Mouse (Mus musculus): ENCODE data around the gene Dgcr8. TPM values are rescaled to one million over a fixed set of nuclear protein-coding genes. Genes with fewer than 3 reads are reported as not detected.

The Dgcr8 gene
- polyA plus RNA-seq, 1 experiment from 2014 or later, result 26.4 TPM

MicroRNAs encoded within 50 kb of the gene (microRNA counts, 519-probe panel; counts per million panel counts)
- microRNA mmu-miR-1306, result 32.2 counts per million
- 4,339 counts per million, percentile 35 among the panel's probes with 10 or more counts for microRNA mmu-miR-185

Small RNAs within 50 kb of the gene (microRNA-seq; reads per million reads assigned to microRNA genes)
- gene Gm24572 (ENCODE audit: borderline number of aligned reads), result 3.9 reads per million, percentile 34 among the genes with 10 or more reads in this experiment
- 352 reads per million, percentile 77 among the genes with 10 or more reads in this experiment for gene Mir1306 (ENCODE audit: borderline number of aligned reads)
- 462 reads per million, percentile 79 among the genes with 10 or more reads in this experiment for gene Mir185 (ENCODE audit: borderline number of aligned reads)

Other genes starting within 250 kb of the Dgcr8 start
- 64.3 and 64.7 TPM in 2 replicates for gene Dgcr6, start 236.4 kb downstream of the Dgcr8 start, polyA plus RNA-seq (2014; fragmentation: Nextera tagmentation; extraction: Ambion mirVana)
- 8.0 TPM in 2 replicates for gene Prodh, start 199.0 kb downstream of the Dgcr8 start, polyA plus RNA-seq (2014; fragmentation: Nextera tagmentation; extraction: Ambion mirVana)
- gene Rtn4r, start 161.6 kb downstream of the Dgcr8 start, polyA plus RNA-seq (2014; fragmentation: Nextera tagmentation; extraction: Ambion mirVana), result 0.25 and 0.26 TPM in 2 replicates
- not detected in 2 replicates for gene Ccdc188, start 71.4 kb downstream of the Dgcr8 start, polyA plus RNA-seq (2014; fragmentation: Nextera tagmentation; extraction: Ambion mirVana)
- 16.3 and 17.3 TPM in 2 replicates for gene Zdhhc8, start 54.1 kb downstream of the Dgcr8 start, polyA plus RNA-seq (2014; fragmentation: Nextera tagmentation; extraction: Ambion mirVana)
- 56.0 and 58.2 TPM in 2 replicates for gene Trmt2a, start 40.6 kb downstream of the Dgcr8 start, polyA plus RNA-seq (2014; fragmentation: Nextera tagmentation; extraction: Ambion mirVana)
- gene Ranbp1, start 40.5 kb downstream of the Dgcr8 start, polyA plus RNA-seq (2014; fragmentation: Nextera tagmentation; extraction: Ambion mirVana), result 585 and 656 TPM in 2 replicates
- gene Gm49776, start 30.9 kb downstream of the Dgcr8 start, polyA plus RNA-seq (2014; fragmentation: Nextera tagmentation; extraction: Ambion mirVana), result 3.7 TPM in 1 of 2 replicates, not detected in the other
- gene Tango2, start 58.9 kb upstream of the Dgcr8 start, polyA plus RNA-seq (2014; fragmentation: Nextera tagmentation; extraction: Ambion mirVana), result 56.3 and 62.1 TPM in 2 replicates
- 19.5 and 23.4 TPM in 2 replicates for gene Arvcf, start 58.9 kb upstream of the Dgcr8 start, polyA plus RNA-seq (2014; fragmentation: Nextera tagmentation; extraction: Ambion mirVana)
- 32.6 and 32.8 TPM in 2 replicates for gene Txnrd2, start 137.1 kb upstream of the Dgcr8 start, polyA plus RNA-seq (2014; fragmentation: Nextera tagmentation; extraction: Ambion mirVana)
- gene Comt, start 137.6 kb upstream of the Dgcr8 start, polyA plus RNA-seq (2014; fragmentation: Nextera tagmentation; extraction: Ambion mirVana), result 90.1 and 96.5 TPM in 2 replicates
- gene Gnb1l, start 209.5 kb upstream of the Dgcr8 start, polyA plus RNA-seq (2014; fragmentation: Nextera tagmentation; extraction: Ambion mirVana), result 6.5 and 6.9 TPM in 2 replicates
- 0.87 and 1.6 TPM in 2 replicates for gene Rtl10, start 209.7 kb upstream of the Dgcr8 start, polyA plus RNA-seq (2014; fragmentation: Nextera tagmentation; extraction: Ambion mirVana)